Mouse (Mus musculus) embryonic fibroblast, embryonic 13.5 days (primary cell): Measurements from ENCODE around the gene Pgs1.

Experiments
- CTCF ChIP-seq: IDR thresholded peaks from 2 replicates; pipeline ENCODE4 v1.5.1; 2011; ENCODE audit warnings: mild to moderate bottlenecking, control low read depth, low read length, moderate library complexity, borderline replicate concordance; ENCODE audit not compliant: insufficient read depth
- POLR2A ChIP-seq: IDR thresholded peaks from 2 replicates; pipeline ENCODE4 v1.6.1; 2011; ENCODE audit warnings: low read depth, mild to moderate bottlenecking, control low read depth, low read length, moderate library complexity

- TF ChIP-seq POLR2A (no peak), CTCF (no peak)
These were observed 27.9 kb upstream of the Pgs1 start for GRCm38 (mm10) chr11:117958197-117958596.
